In the genomic region with DNA sequence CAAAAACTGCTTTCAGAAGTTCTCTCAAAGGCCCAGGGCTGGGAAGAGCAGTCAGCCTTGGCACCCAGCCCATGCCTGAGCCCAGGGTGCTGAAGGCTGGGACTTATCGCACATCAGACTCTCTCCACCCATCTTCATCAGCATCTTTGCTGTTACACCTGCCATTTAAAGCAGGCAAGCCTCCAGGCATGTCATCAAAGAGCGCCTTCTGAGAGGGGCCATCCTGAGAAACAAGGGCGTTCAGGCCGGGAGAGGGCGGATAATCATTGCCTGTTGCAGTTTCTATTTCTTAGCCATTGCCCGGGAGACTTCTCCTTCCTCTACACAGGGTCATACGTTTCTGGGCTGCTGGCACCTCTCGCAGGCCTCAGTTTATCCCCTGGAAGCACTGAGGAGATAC, we compare ENCODE assay signal across 14 mouse cellular contexts. TPM values are rescaled to one million over a fixed set of nuclear protein-coding genes. Genes with fewer than 3 reads are reported as not detected.
DNase-seq lines count a peak whose midpoint lies in the region; ATAC-seq and TF ChIP-seq lines count a peak whose summit lies in the region.
"Had no signal": no experiment of that assay in that cellular context is flagged by ENCODE, and none has a peak within 500 bp of the region (broad histone marks: within the 10 kb centered on the region; RNA-seq: fewer than 3 reads in every experiment).

No protein-coding gene starts in this region.

- no peak overlapping the region for H3K9ac ChIP-seq in liver, embryonic 14.5 days (replicated peaks)
- H3K9ac ChIP-seq: midbrain, embryonic 13.5 days had no signal

- no peak overlapping the region for H3K4me3 ChIP-seq in liver, embryonic 14.5 days (ENCODE audit: insufficient read depth in 1 of 2, low read depth in 2 of 2, low read length in 2 of 2)

- no peak overlapping the region; the same call in 1 of the 2 replicates for H3K27ac ChIP-seq in liver, embryonic 14.5 days
- H3K27ac ChIP-seq: midbrain, embryonic 13.5 days had no signal

- no peak for ATAC-seq in cerebellum, adult (ENCODE audit: insufficient number of reproducible peaks, low FRiP score, low TSS enrichment)
- no peak for ATAC-seq in liver, embryonic 14.5 days (ENCODE audit: insufficient read depth)
- ATAC-seq: midbrain, embryonic 13.5 days; Patski had no signal

- TF ChIP-seq CTCF in liver, embryonic 14.5 days (IDR thresholded peaks at IDR 0.05; ENCODE audit: low read depth), result no peak

- no peaks in the 10 kb centered on the region for H3K9me3 ChIP-seq in liver, embryonic 14.5 days (ENCODE audit: control insufficient read depth, low read length)
- H3K9me3 ChIP-seq: hindbrain, embryonic 13.5 days; midbrain, embryonic 13.5 days had no signal

- peaks cover 37 to 54% of the 10 kb centered on the region in 2 experiments for H3K4me1 ChIP-seq in liver, embryonic 14.5 days (replicated peaks; ENCODE audit: control insufficient read depth in 2 of 2, insufficient read depth in 2 of 2, low read length in 1 of 2)

- WGBS in liver, embryonic 14.5 days (ENCODE audit: insufficient replicate concordance), result 70% methylated on average over 8 of the region's 8 CpGs

- no peaks in the 10 kb centered on the region for H3K27me3 ChIP-seq in liver, embryonic 14.5 days (ENCODE audit: control insufficient read depth, insufficient read depth, low read length)
- H3K27me3 ChIP-seq: hindbrain, embryonic 13.5 days; midbrain, embryonic 13.5 days; Patski had no signal

- no peaks in the 10 kb centered on the region for H3K36me3 ChIP-seq in liver, embryonic 14.5 days (replicated peaks; ENCODE audit: control insufficient read depth, insufficient read depth, low read depth)
- H3K36me3 ChIP-seq: hindbrain, embryonic 13.5 days; midbrain, embryonic 13.5 days had no signal

- peak overlapping the region; percentile 34 for H3K4me2 ChIP-seq in liver, embryonic 14.5 days (ENCODE audit: low read depth)
- H3K4me2 ChIP-seq: hindbrain, embryonic 13.5 days; midbrain, embryonic 13.5 days had no signal

- peak; percentile 54 for DNase-seq in cerebellum, adult 11-12 months
- peak; percentile 26 to 42 for DNase-seq in layer of hippocampus, postnatal 10 days (ENCODE audit: low spot score in 2 of 2)
- DNase-seq in layer of hippocampus, adult 18-20 months (ENCODE audit: low spot score in 2 of 2), result no peak
- peak; percentile 66 for DNase-seq in adrenal gland, postnatal 14 days
- DNase-seq in liver, embryonic 14.5 days (ENCODE audit: low read depth in 3 of 3, low spot score in 3 of 3), result no peak
- no peak for DNase-seq in embryo, embryonic 9.5 days (ENCODE audit: extremely low spot score)
- no peak for DNase-seq in urinary bladder, adult 18-20 months (ENCODE audit: low spot score in 2 of 2)

- TF ChIP-seq EP300 in liver, embryonic 14.5 days (IDR thresholded peaks at IDR 0.05; ENCODE audit: low read depth), result no peak

RNA-seq across cellular contexts. Expression of a gene that starts 3.0 kb away (rescaled TPM):
- 100 to 1,000 TPM; 501 TPM for total RNA-seq in layer of hippocampus, postnatal 10 days (2021)
- total RNA-seq in layer of hippocampus, adult 18-20 months (2021), result 1,000 to 10,000 TPM in 1 of 2 experiments, 100 to 1,000 TPM in 1; 993 to 1,036 TPM
- 101 and 109 TPM in 2 replicates for total RNA-seq in adrenal gland, postnatal 14 days (2021)
- 14.1 and 14.9 TPM in 2 replicates for polyA plus RNA-seq in liver, embryonic 14.5 days (2012; rRNA removed)
- 8.8 and 10.4 TPM in 2 replicates for polyA plus RNA-seq in liver, embryonic 14.5 days (2014; fragmentation: Nextera tagmentation; extraction: Ambion mirVana)

RNA-seq across cellular contexts. Expression of a gene that starts 11.7 kb away (rescaled TPM):
- under 1 TPM; 0.66 to 0.78 TPM for total RNA-seq in layer of hippocampus, postnatal 10 days (2021)
- under 1 TPM in 1 of 2 experiments, not detected in 1; 0.27 TPM for total RNA-seq in layer of hippocampus, adult 18-20 months (2021)
- 0.26 TPM in 1 of 2 replicates, not detected in the other for total RNA-seq in adrenal gland, postnatal 14 days (2021)
- 0.04 TPM in 1 of 2 replicates, not detected in the other for polyA plus RNA-seq in liver, embryonic 14.5 days (2012; rRNA removed)
- polyA plus RNA-seq in liver, embryonic 14.5 days (2014; fragmentation: Nextera tagmentation; extraction: Ambion mirVana), result not detected in 2 replicates

RNA-seq across cellular contexts. Expression of a gene that starts 20.5 kb away (rescaled TPM):
- not detected for total RNA-seq in layer of hippocampus, postnatal 10 days (2021)
- not detected for total RNA-seq in layer of hippocampus, adult 18-20 months (2021)
- not detected in 2 replicates for total RNA-seq in adrenal gland, postnatal 14 days (2021)
- not detected in 2 replicates for polyA plus RNA-seq in liver, embryonic 14.5 days (2012; rRNA removed)
- not detected in 2 replicates for polyA plus RNA-seq in liver, embryonic 14.5 days (2014; fragmentation: Nextera tagmentation; extraction: Ambion mirVana)
- total RNA-seq: gastrocnemius, adult 8-10 months had no signal
- polyA plus RNA-seq: hindbrain, embryonic 13.5 days; large intestine, adult 2 months; midbrain, embryonic 13.5 days; Patski; spleen, adult 2 months had no signal

RNA-seq across cellular contexts. Expression of a gene that starts 21.8 kb away (rescaled TPM):
- total RNA-seq in layer of hippocampus, postnatal 10 days (2021), result 100 to 1,000 TPM; 107 TPM
- total RNA-seq in layer of hippocampus, adult 18-20 months (2021), result 10 to 100 TPM; 38.2 to 42.8 TPM
- total RNA-seq in adrenal gland, postnatal 14 days (2021), result 5.4 and 7.3 TPM in 2 replicates
- polyA plus RNA-seq in liver, embryonic 14.5 days (2012; rRNA removed), result 33.1 and 41.9 TPM in 2 replicates
- polyA plus RNA-seq in liver, embryonic 14.5 days (2014; fragmentation: Nextera tagmentation; extraction: Ambion mirVana), result 24.7 and 34.2 TPM in 2 replicates

RNA-seq across cellular contexts. Expression of a gene that starts 51.8 kb away (rescaled TPM):
- total RNA-seq in layer of hippocampus, postnatal 10 days (2021), result 10 to 100 TPM; 60.6 to 66.1 TPM
- 1 to 10 TPM; 4.3 to 5.2 TPM for total RNA-seq in layer of hippocampus, adult 18-20 months (2021)
- total RNA-seq in adrenal gland, postnatal 14 days (2021), result 358 and 494 TPM in 2 replicates
- 7.8 and 14.1 TPM in 2 replicates for polyA plus RNA-seq in liver, embryonic 14.5 days (2012; rRNA removed)
- 30.8 and 37.6 TPM in 2 replicates for polyA plus RNA-seq in liver, embryonic 14.5 days (2014; fragmentation: Nextera tagmentation; extraction: Ambion mirVana)

Comparison
In these comparisons a context has a peak if more than half of its experiments do, and no peak if none do; other contexts are left out.
1. DNase-seq: peak in cerebellum, adult 11-12 months (single experiment), layer of hippocampus, postnatal 10 days (2 of 2) and adrenal gland, postnatal 14 days (single experiment); none in layer of hippocampus, adult 18-20 months (0 of 2), liver, embryonic 14.5 days (0 of 3), embryo, embryonic 9.5 days (single experiment) and urinary bladder, adult 18-20 months (0 of 2).